Mouse (Mus musculus): ENCODE results near the gene Tecpr2. TPM values are rescaled to one million over a fixed set of nuclear protein-coding genes. Genes with fewer than 3 reads are reported as not detected.

The Tecpr2 gene
- total RNA-seq, 1 experiment from 2014 or later = 5.7 TPM

DNA sequence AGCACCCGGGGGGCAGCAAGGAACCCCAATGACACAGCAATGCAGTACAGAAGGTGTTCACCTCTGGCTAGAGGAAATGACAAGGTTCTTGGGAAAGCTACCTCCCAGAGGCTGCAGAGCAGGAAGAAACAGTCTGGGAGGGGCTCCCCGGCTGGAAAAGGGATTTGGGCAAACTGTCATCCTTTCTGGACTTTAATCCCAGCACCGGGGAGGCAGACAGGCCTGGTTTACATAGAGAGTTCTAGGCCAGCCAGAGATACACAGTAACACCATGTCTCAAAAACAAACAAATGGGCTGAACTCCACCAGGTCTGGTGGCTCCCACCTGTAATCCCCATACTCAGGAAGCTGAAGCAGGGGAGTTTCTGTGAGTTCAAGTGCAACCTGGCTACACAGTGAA is 104.2 kb downstream of the Tecpr2 start:
- ATAC-seq (replicated peaks; ENCODE audit: low read depth, poor library complexity, severe bottlenecking) = no peak

DNA sequence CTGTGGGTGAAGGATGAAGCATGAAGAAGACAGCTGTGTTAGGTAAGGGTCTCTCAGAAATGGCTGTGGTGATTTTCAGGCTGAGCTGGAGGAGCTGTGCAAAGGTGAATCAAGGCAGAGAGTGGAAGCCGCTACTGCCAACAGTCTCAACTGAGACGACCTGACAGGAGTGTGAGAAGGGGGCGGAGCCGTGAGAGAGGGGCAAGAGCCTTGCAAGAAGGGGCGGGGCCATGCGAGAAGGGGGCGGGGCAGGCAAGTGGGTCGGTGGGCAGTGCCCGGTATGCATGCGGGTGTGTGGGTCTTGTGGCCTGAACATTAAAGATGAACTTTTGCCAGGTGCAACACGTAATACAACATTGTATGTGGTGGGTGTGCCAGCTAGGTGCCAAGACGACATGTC is 105.6 kb downstream of the Tecpr2 start:
- ATAC-seq (replicated peaks; ENCODE audit: low read depth, poor library complexity, severe bottlenecking) = no peak

DNA sequence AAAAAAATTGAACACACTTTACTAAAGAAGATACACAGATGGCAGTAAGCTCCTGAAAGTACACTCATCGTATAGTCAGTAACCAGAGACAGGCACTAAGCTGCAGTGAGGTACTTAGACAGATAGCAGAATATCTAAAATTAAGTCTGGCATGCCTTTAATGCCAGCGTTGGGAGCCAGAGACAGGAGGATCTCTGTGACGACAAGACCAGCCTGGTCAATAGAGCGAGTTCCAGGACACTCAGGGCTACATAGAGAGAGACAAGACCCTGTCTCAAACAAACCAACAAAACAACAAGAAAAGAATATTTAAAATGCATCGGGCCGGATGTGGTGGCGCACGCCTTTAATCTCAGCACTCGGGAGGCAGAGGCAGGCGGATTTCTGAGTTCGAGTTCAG is 109.0 kb downstream of the Tecpr2 start:
- no peak for ATAC-seq (replicated peaks; ENCODE audit: low read depth, poor library complexity, severe bottlenecking)

DNA sequence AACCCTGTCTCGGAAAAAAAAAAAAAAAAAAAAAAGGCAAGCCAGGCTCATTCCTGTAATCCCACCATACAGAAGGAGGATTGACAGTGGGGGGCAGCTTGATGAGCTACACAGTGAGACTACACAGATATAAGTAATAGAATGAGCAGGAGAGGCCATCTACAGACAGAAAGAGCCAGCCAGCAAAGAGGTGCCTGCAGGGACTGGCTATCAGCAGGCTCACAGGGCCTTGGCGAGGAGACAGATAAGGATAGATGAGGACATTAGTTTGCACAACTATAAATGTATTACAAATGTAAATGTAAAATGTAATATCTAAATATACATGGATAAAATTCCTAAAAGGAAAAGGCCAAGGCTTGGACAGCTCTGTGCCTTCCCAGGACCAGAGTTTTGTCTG is 110.8 kb downstream of the Tecpr2 start:
- no peak for ATAC-seq (replicated peaks; ENCODE audit: low read depth, poor library complexity, severe bottlenecking)

DNA sequence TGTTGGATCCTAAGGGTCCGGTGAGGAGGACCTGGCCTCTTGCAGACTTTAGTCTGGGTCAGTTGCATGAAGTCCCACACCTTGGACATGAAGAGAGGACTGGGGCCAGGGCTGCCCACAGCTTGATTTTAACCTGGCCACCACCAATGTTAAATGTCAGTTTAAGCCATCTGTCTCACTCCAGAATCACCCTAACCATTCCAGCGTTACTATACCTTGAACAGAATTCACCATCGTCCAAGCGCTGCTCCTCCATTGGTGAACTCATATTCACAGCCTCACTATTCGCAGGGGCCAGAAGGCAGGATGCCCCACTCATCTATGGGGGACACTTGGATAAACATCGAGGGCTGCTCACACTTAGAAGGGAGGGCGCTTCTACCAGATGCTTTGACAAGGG is 111.9 kb downstream of the Tecpr2 start:
- no peak for ATAC-seq (replicated peaks; ENCODE audit: low read depth, poor library complexity, severe bottlenecking)

DNA sequence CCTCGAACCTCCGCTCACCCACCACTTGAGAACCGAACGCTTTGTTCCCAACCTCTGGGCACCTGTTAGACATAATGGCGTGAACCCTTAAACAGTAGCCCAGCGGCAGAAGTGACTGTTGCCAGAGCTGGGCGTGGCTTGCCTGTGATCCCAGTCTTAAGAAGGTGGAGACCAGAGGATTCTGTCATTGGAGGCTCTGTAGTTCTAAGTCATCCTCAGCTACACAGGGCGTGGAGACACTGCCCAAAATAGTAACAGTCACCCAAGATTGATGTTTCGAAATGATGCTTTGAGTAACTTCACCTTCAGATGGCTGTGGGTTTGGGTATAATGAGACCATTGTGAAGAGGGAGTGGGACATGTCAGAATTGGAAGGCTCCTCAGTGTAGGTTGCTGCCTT is 115.1 kb downstream of the Tecpr2 start:
- no peak for ATAC-seq (replicated peaks; ENCODE audit: low read depth, poor library complexity, severe bottlenecking)

DNA sequence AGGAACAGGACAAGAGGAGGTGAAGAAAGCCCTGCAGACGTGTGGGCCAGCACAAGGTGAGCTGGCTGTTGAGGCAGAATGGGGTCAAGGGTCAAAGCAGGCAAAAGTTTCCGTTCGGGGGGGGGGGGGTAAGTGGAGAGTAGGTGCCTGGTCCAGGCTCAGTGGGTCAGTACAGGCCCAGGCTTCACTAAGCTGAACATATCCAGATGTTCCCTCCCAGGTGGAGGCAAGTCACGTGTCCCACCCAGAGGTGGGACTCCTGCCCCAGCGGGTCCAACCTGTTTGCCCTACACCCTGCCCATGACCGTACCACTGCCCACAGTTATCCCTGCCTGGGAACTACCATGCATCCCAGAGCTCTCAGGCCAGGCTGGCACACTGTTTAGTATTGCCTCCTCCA is 116.7 kb downstream of the Tecpr2 start:
- ATAC-seq (replicated peaks; ENCODE audit: low read depth, poor library complexity, severe bottlenecking) = no peak

DNA sequence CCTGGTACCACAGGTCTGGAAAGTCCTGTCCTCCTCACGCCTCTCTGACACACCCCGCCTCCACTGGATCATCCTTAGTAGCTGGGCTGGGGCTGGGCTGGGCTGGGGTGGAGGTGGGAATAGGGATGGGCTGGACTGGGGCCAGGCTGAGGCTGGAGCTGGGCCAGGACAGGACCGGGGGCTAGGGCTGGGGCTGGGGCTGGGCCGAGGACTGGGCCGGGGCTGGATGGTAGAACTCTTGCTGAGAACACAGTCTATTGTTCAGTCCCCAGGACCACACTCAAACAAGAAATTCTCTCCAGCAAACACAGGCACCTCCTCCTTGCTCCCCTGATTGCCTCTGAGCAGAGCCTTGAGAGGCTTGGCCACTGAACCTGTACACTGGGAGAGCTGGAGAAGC is 117.3 kb downstream of the Tecpr2 start:
- no peak for ATAC-seq (replicated peaks; ENCODE audit: low read depth, poor library complexity, severe bottlenecking)

DNA sequence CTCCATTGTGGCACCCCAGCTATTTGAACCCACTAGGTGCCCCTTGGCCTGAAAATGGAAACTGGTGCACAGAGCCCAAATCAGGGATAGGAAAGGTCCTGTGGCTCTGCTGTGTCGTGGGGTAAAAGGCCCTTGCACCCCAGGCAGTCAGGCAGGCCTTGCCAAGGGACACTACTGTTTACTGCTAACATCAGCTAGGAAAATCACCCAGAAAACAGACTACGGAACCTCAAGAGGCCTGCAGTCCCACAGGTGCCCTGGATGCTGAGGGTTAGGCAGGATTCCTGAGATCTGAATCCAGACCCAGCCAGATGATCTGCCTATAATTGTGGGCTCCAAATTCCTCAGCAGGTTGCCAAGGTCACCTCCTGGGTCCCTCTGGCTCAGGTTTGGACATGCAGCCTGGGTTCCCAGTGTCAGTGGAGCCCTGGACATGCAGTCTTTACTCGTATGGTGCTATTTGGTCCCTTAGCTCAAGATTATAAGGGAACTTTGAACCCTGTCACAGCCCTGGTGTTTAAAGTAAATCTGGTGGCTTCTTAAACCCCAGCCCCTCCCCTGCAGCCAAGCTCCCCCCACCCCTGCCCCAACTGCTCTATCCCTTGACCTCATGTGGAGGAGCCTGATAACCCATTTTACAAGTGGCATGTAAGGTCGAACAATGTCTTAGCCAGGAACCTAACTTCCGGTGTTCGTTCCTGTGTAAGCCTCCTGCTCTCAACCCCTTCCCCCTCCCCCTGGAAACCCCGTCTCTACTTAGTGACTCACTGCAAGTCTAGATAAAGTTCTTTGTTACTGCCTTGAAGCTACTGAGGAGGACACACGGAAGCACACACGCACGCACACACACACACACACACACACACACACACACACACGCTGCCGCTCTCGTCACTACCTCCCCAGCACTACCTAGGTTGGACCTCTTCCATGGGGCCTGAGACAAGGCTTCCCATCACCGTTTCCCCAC is 118.4 kb downstream of the Tecpr2 start:
- peak; percentile 80 for ATAC-seq (replicated peaks; ENCODE audit: low read depth, poor library complexity, severe bottlenecking)

DNA sequence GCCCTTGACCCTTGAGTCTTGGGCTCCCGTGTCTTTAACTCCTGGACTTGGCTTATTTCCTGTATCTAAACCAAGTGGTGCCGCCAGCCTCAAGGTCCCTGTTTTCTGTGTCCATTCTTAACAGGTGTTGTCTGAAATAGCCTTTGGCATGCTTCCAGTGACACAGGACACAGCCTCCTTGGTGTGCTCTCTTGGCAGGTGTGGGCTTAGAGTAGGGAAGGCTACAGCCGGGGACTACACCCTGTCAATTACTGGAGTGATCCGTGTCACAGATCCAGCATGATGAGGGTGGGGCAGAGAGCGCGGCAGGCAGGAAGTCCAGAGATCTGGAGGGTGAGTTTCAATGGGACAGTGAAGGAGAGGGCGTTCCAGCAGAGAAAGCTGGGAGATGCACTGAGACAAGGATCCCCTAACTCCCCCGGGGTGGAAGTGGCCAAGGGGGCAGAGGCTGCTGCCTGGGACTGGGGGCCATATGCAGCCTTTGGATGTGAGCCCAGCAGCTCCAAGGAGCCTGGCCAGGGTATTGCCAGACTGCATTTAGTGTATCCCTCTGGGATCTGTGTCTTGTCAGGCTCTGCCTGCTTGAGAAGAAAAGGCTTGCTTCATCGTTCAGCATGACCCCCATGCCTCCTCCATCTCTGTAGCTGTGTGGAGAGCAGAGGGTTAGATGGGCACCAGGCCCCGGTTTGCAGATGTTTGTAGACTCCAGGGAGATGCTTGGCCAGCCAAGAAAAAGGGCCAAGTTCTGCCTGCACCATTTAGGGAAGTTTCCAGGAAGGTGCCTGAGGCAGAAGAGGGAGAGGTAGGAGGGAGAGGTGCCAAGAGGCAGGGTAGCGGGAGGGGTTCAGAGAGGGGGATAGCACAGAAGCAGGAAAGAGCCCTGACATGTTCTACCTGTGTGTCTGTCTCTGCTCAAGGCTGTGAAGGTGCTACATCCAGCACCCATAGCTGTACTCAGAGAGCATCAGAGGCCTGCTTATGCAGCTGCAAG is 119.7 kb downstream of the Tecpr2 start:
- no peak for ATAC-seq (replicated peaks; ENCODE audit: low read depth, poor library complexity, severe bottlenecking)

DNA sequence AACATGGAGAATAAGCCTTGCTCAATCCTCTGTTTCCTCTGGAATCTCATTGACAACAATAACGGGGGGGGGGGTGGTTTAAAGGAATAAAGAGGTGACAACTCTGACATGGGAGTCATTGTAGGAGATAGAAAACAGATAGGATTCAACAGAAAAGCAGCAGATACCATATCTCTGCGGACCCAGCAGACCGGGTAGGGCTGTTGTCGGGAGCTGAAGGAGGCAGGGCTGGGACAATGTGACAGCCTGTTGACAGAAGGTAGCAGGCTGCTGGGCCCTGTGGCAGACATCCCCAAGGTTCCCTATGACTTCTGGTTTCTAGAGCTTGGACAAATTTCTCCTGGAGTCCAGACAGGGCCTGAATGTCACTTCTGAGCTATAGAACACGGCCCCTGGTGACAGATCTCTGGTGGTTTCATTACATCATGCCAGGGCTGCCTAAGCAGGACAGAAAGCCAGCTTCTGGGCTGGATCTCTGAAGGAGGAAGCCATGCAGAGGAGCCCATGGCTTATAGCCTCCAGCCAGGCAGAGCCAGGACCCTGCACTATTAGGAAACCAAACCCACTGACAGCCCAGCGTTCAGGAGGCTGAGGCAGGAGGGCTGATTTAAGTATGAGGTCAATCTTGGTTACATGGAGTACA is 120.7 kb downstream of the Tecpr2 start:
- ATAC-seq (replicated peaks; ENCODE audit: low read depth, poor library complexity, severe bottlenecking) = no peak

DNA sequence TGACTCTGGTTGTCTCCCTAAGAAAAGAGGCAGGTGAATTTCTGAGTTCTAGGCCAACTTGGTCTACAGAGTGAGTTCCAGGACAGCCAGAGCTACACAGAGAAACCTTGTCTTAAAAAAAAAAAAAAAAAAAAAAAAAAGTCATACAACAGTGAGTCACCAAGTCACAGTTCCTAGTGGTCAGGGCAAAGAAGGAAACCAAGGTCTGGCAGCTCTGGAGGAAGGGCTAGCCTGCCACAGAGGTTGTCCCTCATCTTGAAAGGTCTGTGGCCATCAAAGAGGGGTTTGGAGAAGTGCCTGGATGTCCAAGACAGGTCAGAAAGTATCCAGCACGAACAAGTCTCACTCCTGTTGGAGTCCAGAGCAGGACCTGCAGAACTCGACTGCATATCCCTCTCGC is 127.7 kb downstream of the Tecpr2 start:
- no peak for ATAC-seq (replicated peaks; ENCODE audit: low read depth, poor library complexity, severe bottlenecking)

DNA sequence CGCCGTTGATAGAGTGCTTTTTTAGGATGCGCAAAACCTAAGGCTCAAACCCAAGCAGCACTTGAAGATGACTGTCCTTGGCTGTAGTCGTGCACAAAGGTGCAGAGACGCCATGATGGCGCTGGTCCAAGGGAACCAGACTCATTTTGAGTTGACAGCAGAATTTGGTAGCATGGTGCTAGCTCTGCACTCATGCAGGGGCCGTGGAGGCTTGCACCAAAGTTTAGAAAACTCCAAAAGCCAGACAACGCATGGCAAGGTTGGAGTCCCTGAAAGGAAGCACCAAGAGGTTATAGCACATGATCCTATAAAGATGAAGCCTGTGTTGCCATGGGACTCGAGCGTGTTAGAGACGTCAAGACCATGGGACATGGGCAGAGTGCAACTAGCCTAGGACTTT is 129.0 kb downstream of the Tecpr2 start:
- ATAC-seq (replicated peaks; ENCODE audit: low read depth, poor library complexity, severe bottlenecking) = no peak

DNA sequence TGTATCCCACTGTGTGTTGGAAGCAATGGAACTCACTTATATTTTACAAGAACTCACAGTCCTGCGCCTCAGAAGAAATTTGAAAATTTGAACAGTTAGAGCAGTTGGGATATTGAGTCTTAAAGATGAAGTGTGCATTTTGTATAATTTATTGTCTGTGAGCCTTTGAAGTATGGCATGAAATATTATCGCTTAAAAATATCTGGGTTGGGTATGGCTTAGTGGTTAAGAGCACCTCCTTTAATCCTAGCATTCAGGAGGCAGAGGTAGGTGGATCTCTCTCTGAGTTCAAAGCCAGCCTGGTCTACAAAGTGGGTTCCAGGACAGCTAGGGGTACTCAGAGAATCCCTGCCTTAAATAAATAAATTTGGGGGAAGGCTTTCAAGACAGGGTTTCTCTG is 130.0 kb downstream of the Tecpr2 start:
- no peak for ATAC-seq (replicated peaks; ENCODE audit: low read depth, poor library complexity, severe bottlenecking)

DNA sequence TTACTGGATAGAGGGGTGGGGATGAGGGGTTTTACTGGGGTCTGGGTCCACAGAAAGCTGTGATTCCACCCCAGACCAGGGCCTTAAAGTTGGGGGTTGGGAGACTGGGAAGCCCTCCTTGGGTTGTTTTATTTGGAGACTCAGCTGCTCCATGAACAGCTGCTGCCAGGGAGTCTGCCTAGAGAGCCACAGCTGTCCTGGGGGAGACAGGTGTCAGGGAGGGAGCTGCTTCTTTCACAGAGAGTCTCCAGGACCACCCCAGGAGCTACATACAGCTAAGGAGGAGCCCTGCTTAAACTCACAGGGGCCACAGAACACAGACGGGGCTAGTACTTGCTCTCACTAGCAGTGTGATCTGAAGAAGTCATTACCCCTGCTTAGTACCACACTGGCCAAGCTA is 132.1 kb downstream of the Tecpr2 start:
- no peak for ATAC-seq (replicated peaks; ENCODE audit: low read depth, poor library complexity, severe bottlenecking)

DNA sequence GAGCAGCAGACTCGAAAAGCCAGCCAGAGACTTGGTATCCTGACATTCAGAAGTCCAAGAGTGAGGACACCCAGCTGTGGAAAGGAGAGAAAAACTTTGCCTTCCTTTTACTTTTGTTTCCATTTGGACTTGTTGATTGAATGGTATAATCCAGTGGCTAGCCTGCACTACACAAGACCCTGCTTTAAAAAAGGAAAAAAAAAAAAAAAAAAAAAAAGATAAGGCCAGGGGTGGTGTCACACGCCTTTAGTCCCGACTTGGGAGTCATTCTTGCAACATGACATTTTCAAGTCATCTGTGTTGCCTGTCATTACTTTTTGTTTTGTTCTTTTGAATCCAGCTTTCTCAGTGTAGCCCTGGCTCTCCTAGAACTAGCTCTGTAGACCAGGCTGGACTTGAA is 132.5 kb downstream of the Tecpr2 start:
- no peak for ATAC-seq (replicated peaks; ENCODE audit: low read depth, poor library complexity, severe bottlenecking)

Measured in common myeloid progenitor, adult 5-6 weeks (primary cell).